Mouse (Mus musculus) limb, embryonic 15.5 days (tissue): ENCODE results near the gene Slc22a20. TPM values are rescaled to one million over a fixed set of nuclear protein-coding genes. Genes with fewer than 3 reads are reported as not detected.
A peak's percentile ranks its signal among the peaks of the same experiment; 100 is the strongest.

Experiments
- ATAC-seq: fragments of 200-750 bp; cut with Nextera tagmentation; 2 replicates; pipeline ENCODE4 v1.8.0; 2017; ENCODE audit warnings: low read depth, moderate TSS enrichment; ENCODE audit not compliant: insufficient number of reproducible peaks, low FRiP score, low TSS enrichment
- H3K27ac ChIP-seq: fragments of 300-500 bp; sonication (generic); 2 replicates; pipeline ENCODE4 v1.5.1; 2015; ENCODE audit warnings: moderate library complexity, mild to moderate bottlenecking, inconsistent platforms
- H3K27me3 ChIP-seq: fragments of 300-500 bp; sonication (generic); 2 replicates; pipeline ENCODE4 v1.6.1; 2015; ENCODE audit warnings: inconsistent platforms
- H3K36me3 ChIP-seq: fragments of 300-500 bp; sonication (generic); 2 replicates; pipeline ENCODE4 v1.6.1; 2015; ENCODE audit warnings: inconsistent platforms
- H3K4me1 ChIP-seq: fragments of 300-500 bp; sonication (generic); 2 replicates; pipeline ENCODE4 v1.6.1; 2015; ENCODE audit warnings: inconsistent platforms
- H3K4me2 ChIP-seq: fragments of 300-500 bp; sonication (generic); 2 replicates; pipeline ENCODE4 v1.6.1; 2015; ENCODE audit warnings: mild to moderate bottlenecking, inconsistent platforms
- H3K4me3 ChIP-seq: fragments of 300-500 bp; sonication (generic); 2 replicates; pipeline ENCODE4 v1.5.1; 2015; ENCODE audit warnings: mild to moderate bottlenecking, inconsistent platforms
- H3K9ac ChIP-seq: fragments of 300-500 bp; sonication (generic); 2 replicates; pipeline ENCODE4 v1.6.1; 2015; ENCODE audit warnings: inconsistent platforms
- H3K9me3 ChIP-seq: fragments of 300-500 bp; sonication (generic); 2 replicates; pipeline ENCODE4 v1.6.1; 2016; ENCODE audit warnings: inconsistent platforms
- WGBS: fragments of 180-500 bp; shearing (Covaris S2); methylation state at CpG from one replicate; pipeline ENCODE4 v1.1.7; 2015; 5-methylcytosine and 5-hydroxymethylcytosine counted together
- polyA plus RNA-seq: library from polyadenylated mRNA; unstranded; fragments of >200 nt; fragmentation: Nextera tagmentation; extraction: Ambion mirVana; gene quantifications from 2 replicates; pipeline ENCODE4 v1.2.1, GENCODE M21; 2015

Slc22a20 gene
- polyA plus RNA-seq, 1 experiment from 2014 or later = not detected

DNA sequence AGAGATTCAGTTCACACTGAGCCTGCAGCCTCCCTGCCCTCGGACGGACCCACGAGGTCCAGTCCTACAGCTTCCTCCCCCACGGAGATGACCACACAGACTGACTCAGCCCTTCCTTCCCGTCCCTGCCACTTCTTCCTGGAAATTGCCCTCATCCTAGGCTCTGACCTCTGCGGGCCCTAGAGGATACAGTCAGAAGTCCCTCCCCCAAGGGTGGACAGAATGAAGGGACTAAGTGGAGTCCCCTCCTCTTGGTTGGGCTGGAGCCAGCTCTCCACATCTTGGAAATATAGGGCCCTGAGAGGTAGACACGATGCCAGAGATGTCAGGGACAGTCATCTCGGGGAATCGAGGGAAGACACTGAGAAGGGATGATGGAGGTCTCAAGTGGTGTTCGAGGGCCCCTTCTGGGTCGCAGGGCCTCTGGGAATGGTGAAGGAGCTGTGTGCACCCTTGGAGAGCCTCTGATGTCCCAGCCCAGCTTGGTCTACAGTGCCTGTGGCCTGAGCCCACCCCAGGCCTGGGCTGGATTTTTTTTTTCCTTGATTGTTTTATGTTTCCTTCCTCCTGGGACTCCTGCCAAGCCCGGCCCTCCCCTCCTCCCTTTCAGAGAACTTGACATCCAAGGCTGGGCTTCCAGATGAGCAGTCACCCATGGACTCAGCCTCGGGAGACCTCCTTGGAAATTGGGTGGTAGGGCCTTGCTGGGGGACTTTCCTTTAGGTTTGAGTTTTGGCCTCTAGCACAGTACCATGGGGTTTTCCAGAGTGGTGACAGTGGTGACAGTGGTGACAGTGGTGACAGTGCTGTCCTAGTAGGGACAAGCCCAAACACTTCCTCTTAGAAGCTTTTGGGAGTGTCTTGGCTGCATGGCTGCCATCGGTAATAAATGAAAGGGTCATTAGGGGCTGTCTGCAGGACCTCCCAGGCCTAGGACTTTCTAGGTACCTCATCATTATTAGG lies 56.0 kb downstream of the Slc22a20 start:
- H3K27ac ChIP-seq = no peak overlapping the region
- H3K9ac ChIP-seq = 0 out of 2 replicates have a peak overlapping the region, but pooled peaks have one; percentile 5

DNA sequence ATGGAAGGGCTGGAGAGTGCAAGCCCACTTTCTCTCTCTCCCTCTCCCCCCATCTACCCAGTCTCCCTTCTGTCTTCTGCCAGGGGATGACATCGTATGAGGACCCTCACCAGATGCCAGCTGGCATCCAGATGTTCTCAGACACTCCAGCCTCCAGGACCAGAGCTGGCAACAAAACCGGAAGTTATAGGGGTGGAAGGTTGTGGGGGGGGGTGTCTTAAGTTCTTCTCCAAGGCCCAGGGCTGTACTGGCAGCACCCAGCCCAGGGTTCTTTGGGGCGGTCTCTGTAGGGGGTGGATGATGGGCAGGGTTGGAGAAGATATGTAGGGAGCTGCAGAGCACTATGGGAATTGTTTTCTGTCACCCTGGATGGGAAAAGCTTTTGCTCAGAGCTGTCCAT lies 57.4 kb downstream of the Slc22a20 start:
- no peak for ATAC-seq
- no peak overlapping the region for H3K4me2 ChIP-seq
- H3K4me3 ChIP-seq = no peak overlapping the region
- WGBS = 28% methylated on average over 3 of the region's 3 CpGs
- H3K9me3 ChIP-seq = no peaks in the 10 kb centered on the region
- peak overlapping the region; percentile 43; the same call in 1 of the 2 replicates for H3K27ac ChIP-seq
- H3K9ac ChIP-seq = no peak overlapping the region
- H3K4me1 ChIP-seq = peaks cover 38% of the 10 kb centered on the region
- H3K27me3 ChIP-seq = peaks cover 4% of the 10 kb centered on the region; the same call in 1 of the 2 replicates
- H3K36me3 ChIP-seq = no peaks in the 10 kb centered on the region

More for the DNA sequence above, 56.0 kb downstream of the Slc22a20 start:
- no peak overlapping the region for H3K4me2 ChIP-seq
- H3K36me3 ChIP-seq = no peaks in the 10 kb centered on the region
- peaks cover 30% of the 10 kb centered on the region for H3K4me1 ChIP-seq
- WGBS = 67% methylated on average over 14 of the region's 14 CpGs
- 0 out of 2 replicates have a peak, but pooled peaks have one; percentile 23 for ATAC-seq
- peaks cover 4% of the 10 kb centered on the region; the same call in 1 of the 2 replicates for H3K27me3 ChIP-seq
- H3K9me3 ChIP-seq = no peaks in the 10 kb centered on the region
- no peak overlapping the region for H3K4me3 ChIP-seq

DNA sequence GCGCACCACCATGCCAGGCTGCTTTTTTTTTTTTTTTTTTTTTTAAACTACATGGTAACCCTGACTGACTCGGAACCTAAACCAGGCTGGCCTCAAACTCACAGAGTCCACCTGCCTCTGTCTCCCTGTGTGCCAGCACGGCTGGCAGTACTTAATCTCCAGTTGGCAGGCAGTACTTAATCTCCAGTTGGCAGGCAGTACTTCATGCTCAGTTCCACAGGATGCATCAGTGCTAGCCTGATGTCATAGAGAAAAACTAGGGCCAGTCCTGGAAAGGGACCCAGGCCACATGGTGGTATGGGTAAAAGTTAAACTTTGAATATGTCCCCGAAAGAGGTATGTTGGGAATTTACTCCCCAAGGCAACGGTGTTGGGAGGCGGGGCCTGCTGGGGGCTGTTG lies 57.8 kb downstream of the Slc22a20 start:
- peak overlapping the region; percentile 43; the same call in 1 of the 2 replicates for H3K27ac ChIP-seq
- ATAC-seq = no peak
- H3K4me2 ChIP-seq = no peak overlapping the region

DNA sequence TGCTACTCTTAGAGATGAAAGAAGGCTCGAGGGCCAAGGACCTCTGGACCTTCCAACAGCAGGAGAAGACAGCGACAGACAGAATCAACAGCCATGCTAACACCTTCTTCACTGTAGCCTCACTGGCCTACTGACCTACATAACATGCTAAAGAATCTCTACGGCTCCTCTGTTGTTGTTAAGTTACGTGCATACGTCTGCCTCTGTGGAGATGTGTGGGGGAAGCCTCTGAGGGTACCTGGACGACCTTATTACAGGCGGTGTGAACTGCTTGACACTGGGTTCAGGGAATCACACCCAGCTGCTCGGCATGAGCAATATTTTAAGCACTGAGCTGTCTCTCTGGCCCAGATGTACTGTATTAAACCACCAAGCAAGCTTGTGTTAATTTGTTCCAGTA lies 58.4 kb downstream of the Slc22a20 start:
- no peak for ATAC-seq
- Histone ChIP-seq H3K27me3 (peaks cover 4% of the 10 kb centered on the region; the same call in 1 of the 2 replicates), H3K36me3 (no peaks in the 10 kb centered on the region), H3K4me1 (peaks cover 40% of the 10 kb centered on the region), H3K4me3 (no peak overlapping the region), H3K27ac (peak overlapping the region; percentile 24; the same call in 1 of the 2 replicates), H3K9me3 (no peaks in the 10 kb centered on the region), H3K9ac (no peak overlapping the region), H3K4me2 (no peak overlapping the region)
- 54% methylated on average over 8 of the region's 8 CpGs for WGBS

More for the DNA sequence above, 57.8 kb downstream of the Slc22a20 start:
- peaks cover 40% of the 10 kb centered on the region for H3K4me1 ChIP-seq
- no peak overlapping the region for H3K9ac ChIP-seq
- no peak overlapping the region for H3K4me3 ChIP-seq
- no peaks in the 10 kb centered on the region for H3K36me3 ChIP-seq
- 41% methylated on average over 6 of the region's 6 CpGs for WGBS
- no peaks in the 10 kb centered on the region for H3K9me3 ChIP-seq
- peaks cover 4% of the 10 kb centered on the region; the same call in 1 of the 2 replicates for H3K27me3 ChIP-seq

DNA sequence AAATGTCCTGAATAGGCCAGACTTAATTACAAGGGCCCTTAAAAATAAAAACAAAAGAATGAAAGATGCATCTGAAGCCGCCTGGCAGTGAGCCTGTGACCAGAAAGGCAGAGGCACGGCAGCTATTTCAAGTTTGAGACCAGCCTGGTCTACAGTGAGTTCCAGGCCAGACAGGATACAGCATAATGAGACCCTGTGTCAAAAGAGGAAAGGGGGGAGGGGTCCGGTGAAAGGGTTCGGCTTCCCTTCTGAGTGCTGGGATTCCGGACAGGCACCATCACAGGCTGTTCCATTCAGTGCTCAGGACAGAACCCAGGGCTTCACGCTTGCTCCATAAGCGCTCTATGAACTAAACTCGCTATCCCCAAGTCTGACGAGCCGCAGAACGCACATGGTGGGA lies 58.9 kb downstream of the Slc22a20 start:
- 67% methylated on average over 11 of the region's 11 CpGs for WGBS
- Histone ChIP-seq H3K4me3 (no peak overlapping the region), H3K4me1 (peaks cover 42% of the 10 kb centered on the region), H3K4me2 (no peak overlapping the region), H3K27me3 (peaks cover 4% of the 10 kb centered on the region; the same call in 1 of the 2 replicates), H3K9me3 (no peaks in the 10 kb centered on the region), H3K27ac (peak overlapping the region; percentile 24; the same call in 1 of the 2 replicates), H3K36me3 (no peaks in the 10 kb centered on the region), H3K9ac (no peak overlapping the region)
- ATAC-seq = no peak

DNA sequence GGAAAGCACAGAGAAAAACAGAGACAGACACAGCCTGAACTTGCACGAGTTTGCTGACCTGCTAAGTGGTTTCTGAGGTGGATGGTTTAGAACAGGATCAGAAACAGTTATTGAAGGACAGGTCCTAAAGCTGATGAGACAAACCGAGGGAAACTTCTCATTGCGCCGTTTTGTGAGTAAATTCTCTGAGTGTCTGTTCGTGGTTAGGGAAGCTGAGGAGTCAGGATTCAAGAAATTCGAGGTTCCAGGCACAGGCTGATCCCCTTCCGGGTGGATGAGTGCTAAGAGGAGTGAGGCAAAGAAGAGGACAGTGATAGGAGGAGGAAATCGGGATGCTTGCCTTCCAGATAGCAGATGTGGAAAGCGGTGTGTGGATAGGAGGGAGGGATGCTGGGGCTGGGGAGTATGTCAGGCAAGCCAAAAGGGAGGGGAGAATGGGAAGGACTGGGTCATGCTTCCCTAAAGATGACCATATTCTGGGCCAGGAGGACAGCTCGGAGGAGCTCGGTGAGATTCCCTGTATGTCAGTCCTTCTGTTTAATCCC lies 60.6 kb downstream of the Slc22a20 start:
- Histone ChIP-seq H3K36me3 (no peaks in the 10 kb centered on the region), H3K9ac (no peak overlapping the region), H3K4me1 (peaks cover 47% of the 10 kb centered on the region), H3K4me2 (peak overlapping the region; percentile 97), H3K4me3 (peak overlapping the region; percentile 57), H3K27ac (peak overlapping the region; percentile 13; the same call in 1 of the 2 replicates), H3K9me3 (no peaks in the 10 kb centered on the region), H3K27me3 (peaks cover 4% of the 10 kb centered on the region; the same call in 1 of the 2 replicates)
- WGBS = 34% methylated on average over 11 of the region's 11 CpGs
- ATAC-seq = no peak

DNA sequence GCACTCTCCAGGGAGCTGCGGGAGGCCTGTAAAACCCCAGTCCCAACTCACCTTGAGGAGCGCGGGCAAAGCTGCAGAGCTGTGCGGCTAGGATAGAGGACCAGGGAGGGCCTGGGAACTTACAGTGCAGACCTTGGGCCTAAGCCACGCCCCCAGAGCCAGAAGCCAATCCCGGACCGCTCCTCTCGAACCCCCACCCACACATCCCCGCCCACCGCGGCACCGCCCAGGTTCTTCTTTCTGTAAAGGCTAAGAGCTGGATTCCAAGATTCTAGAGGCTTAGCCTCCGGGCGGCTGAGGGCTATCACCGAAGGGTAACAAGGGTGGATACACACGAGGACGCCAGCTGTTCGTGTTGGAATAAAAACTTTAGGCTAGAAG lies 61.2 kb downstream of the Slc22a20 start, which contains the start of gene Cdc42ep2:
Gene Cdc42ep2 (minus strand): TSS at position 104 of the 381 bp plus-strand sequence.
- Histone ChIP-seq H3K9me3 (no peaks in the 10 kb centered on the region), H3K27ac (peak within 1 kb of the TSS; percentile 81), H3K9ac (peak within 1 kb of the TSS; percentile 42), H3K36me3 (no peaks in the 10 kb centered on the region), H3K4me3 (peak within 1 kb of the TSS; percentile 57), H3K27me3 (peaks cover 4% of the 10 kb centered on the region; the same call in 1 of the 2 replicates), H3K4me2 (peak within 1 kb of the TSS; percentile 97), H3K4me1 (peaks cover 43% of the 10 kb centered on the region)
- WGBS = under 1% methylated on average over 18 of the region's 18 CpGs
- ATAC-seq = peak; percentile 88

DNA sequence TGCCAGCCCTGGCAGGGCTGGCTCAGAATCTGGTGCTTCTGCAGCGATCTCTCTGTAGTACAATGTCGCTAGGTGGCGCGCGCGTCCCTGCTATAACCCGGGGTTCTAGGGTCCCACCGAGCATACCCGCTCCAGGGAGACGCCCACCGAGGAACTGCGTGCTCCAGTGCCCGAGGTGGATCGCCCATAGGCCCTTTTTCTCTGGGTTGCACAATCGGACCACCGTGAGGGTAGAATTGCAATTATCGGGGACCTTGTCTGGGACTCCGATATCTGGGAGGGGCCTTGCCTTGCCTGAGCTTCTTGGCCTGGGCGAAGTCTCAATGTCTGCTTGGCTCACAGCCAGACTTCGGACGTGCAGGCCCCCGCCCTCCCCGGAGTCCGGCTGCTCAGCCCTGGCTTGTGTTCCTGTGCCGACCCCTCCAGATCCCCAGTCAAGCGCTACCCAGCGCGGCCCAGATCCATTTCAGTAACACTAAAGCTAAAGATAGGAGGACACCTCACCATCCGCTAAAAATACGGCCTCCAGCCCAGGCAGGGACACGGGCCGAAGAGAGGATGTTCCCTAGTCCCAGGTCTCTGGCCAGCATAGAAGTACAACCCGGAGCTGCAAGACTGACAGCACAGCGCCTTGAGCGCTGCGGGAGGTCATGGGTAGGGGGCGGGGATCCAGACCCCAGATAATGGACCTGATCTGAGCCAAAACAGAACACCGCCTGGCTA lies 61.8 kb downstream of the Slc22a20 start:
- Histone ChIP-seq H3K27me3 (peaks cover 4% of the 10 kb centered on the region; the same call in 1 of the 2 replicates), H3K27ac (peak overlapping the region; percentile 81), H3K4me2 (peak overlapping the region; percentile 97), H3K36me3 (no peaks in the 10 kb centered on the region), H3K4me1 (peaks cover 38% of the 10 kb centered on the region), H3K9me3 (no peaks in the 10 kb centered on the region), H3K9ac (peak overlapping the region; percentile 42), H3K4me3 (peak overlapping the region; percentile 57)
- peak; percentile 69 for ATAC-seq
- WGBS = under 1% methylated on average over 38 of the region's 38 CpGs

DNA sequence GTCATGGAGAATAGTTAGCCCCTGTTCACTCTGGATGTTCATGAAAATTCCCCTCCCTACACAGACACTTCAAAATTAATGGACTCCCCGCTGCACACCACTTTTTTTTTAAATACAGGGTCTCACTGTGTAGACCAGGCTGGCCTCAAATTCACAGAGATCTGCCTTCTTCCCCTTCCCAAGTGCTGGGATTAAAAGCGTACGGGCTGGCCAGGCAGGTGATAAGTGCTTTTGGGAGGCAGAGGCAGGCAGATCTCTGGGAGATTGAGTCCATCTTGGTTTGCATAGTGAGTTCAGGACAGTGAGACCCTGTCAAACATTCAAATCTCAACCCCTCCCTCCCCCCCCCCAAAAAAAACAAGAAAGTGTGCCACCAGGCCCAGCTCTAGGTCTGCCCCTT lies 63.0 kb downstream of the Slc22a20 start:
- Histone ChIP-seq H3K4me2 (no peak overlapping the region), H3K27me3 (peaks cover 4% of the 10 kb centered on the region; the same call in 1 of the 2 replicates), H3K4me1 (peaks cover 28% of the 10 kb centered on the region), H3K9ac (no peak overlapping the region), H3K27ac (no peak overlapping the region), H3K4me3 (no peak overlapping the region; the same call in 1 of the 2 replicates), H3K36me3 (peaks cover 6% of the 10 kb centered on the region; the same call in 1 of the 2 replicates), H3K9me3 (no peaks in the 10 kb centered on the region)
- no peak for ATAC-seq
- 88% methylated on average over 3 of the region's 3 CpGs for WGBS

DNA sequence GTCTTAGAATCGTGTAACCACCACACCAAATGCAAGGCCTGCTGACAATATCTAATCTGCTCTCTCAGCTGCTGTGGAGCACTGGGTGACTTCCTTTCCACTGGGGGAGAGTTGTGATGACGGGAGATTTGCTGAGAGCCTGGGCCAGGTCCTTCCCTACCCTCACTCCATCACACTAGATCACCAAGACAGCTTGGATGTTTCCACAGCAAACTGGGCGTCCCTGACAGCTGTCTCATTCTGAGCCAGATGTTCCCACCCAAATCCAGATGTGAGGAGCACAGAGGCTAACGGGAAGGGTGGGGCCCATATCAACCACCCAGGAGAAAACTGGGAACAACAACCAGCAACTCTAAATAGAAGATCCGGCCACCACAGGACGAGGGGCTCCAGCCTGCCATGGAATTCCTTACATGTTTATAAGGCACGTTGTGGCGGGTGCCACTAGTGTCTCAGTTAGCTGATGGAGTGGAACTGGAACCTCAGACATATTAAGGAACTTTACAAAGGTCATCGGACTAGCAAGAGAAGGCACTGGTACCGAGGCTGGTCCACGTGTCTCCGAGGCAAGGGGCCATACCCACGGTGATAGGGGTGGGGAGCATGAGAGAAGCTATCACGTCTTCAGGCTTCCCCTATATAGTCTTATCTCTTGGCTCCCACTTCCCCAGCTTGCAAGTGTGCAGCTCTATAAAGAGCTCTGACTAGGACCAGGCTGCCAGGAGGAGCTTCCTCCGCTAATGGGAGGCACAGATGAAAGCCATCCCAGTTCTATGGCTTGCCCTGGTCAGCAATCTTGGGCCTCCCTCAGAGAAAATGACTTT lies 63.6 kb downstream of the Slc22a20 start:
- Histone ChIP-seq H3K4me3 (peak overlapping the region; percentile 0; the same call in 1 of the 2 replicates), H3K9ac (no peak overlapping the region), H3K36me3 (peaks cover 12% of the 10 kb centered on the region), H3K4me1 (peaks cover 25% of the 10 kb centered on the region), H3K27ac (peak overlapping the region; percentile 18; the same call in 1 of the 2 replicates), H3K27me3 (peaks cover 4% of the 10 kb centered on the region; the same call in 1 of the 2 replicates), H3K4me2 (peak overlapping the region; percentile 29; the same call in 1 of the 2 replicates), H3K9me3 (no peaks in the 10 kb centered on the region)
- no peak for ATAC-seq
- 61% methylated on average over 15 of the region's 15 CpGs for WGBS
